Mouse (Mus musculus): ENCODE measurements around the gene Mapk8ip1. TPM values are rescaled to one million over a fixed set of nuclear protein-coding genes. Genes with fewer than 3 reads are reported as not detected.

The Mapk8ip1 gene
- polyA plus RNA-seq, 1 experiment from 2014 or later, result 34.9 TPM

DNA sequence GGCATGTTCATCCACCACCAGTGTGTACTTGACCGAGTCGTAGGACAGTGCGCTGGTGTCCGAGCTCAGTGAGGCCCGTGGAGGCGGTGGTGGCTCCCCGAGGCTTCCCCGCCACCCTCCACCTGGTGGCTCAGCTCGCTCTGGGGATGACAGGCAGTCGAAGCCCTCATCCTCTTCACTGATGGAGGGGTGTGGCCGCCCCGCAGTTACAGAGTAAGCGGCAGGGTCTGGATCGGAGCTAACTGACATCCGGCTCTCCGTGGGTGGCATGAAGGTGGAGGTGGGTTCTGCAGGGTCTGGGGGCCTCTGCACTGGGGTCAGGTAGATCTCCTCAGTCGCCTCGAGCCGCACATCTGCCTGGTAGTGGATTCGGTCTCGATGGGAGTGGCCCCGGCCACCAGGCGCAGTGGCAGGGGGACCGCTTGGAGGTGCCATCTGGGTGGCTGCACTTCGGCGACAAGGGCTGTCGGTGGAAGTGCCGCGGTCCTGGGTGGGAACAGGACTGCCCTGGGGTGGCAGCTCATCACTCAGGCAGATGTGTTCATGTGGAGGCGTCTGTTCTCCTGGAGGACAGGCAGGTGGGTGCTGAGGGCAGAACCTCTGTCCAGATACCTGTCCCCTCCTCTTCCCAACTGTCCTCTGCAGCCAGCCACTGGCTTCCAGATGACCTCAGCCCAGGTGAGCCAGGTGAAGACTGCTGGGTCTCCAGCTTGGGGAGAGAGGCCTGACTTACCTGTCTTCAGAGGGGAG lies 14.1 kb downstream of the Mapk8ip1 start:
- WGBS, result 89% methylated on average over 30 of the region's 30 CpGs
- no peak for ATAC-seq (replicated peaks; ENCODE audit: low FRiP score)

DNA sequence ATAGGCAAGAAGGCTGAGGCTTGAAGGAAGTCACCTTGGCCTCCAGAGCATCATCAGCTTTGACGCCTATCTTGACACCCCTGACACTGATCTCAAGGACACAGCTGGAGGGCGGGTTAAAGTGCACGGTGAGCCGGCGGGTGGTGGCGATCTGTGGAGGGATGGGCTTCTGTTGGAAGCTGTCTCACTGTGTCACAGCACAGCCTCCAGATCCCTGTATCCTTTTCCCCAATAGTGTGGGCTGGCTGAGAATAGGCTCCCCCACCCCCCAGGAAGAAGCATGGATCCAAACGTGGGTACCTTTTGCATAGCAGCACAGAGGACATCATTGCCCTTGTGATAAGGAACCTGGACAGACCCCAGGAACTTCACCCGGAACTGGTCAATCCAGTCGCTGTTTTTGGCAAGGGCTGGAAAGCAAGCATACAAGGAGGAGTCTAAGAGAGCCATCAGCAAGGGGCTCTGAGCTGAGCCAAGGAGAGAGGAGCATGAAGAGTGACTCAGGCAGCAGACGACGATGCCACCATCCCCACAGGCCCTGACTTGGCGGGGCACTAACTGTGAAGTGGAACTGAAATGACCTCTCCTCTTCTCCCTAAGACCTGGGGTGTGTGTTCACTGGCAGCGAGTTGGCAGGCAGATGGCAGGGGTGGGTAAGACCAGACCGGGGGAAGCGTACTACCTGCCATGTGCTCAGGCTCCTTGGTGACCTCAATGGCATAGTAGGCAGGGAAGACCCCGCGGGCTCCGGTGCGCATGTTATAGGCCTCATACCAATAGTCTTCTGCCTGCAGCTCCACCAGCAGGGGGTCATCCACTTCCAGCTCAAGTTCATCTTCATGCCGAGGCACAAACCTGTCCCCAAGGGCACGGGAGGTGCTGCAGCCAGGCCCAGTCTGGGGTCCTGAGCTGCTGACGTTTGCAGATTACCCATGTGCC lies 15.7 kb downstream of the Mapk8ip1 start:
- Histone ChIP-seq H3K4me1 (peaks cover 24% of the 10 kb centered on the region), H3K9ac (no peak overlapping the region), H3K4me3 (replicated peaks) (no peak overlapping the region), H3K9me3 (replicated peaks) (no peaks in the 10 kb centered on the region), H3K36me3 (peaks cover 69% of the 10 kb centered on the region), H3K27me3 (no peaks in the 10 kb centered on the region), H3K4me2 (no peak overlapping the region), H3K27ac (no peak overlapping the region)
- WGBS, result 82% methylated on average over 22 of the region's 22 CpGs
- ATAC-seq (replicated peaks; ENCODE audit: low FRiP score), result no peak

More for the DNA sequence above, 14.1 kb downstream of the Mapk8ip1 start:
- Histone ChIP-seq H3K9me3 (replicated peaks) (no peaks in the 10 kb centered on the region), H3K27ac (no peak overlapping the region), H3K4me3 (replicated peaks) (no peak overlapping the region), H3K4me1 (peaks cover 40% of the 10 kb centered on the region), H3K36me3 (peaks cover 55% of the 10 kb centered on the region), H3K27me3 (no peaks in the 10 kb centered on the region), H3K9ac (no peak overlapping the region), H3K4me2 (no peak overlapping the region)

DNA sequence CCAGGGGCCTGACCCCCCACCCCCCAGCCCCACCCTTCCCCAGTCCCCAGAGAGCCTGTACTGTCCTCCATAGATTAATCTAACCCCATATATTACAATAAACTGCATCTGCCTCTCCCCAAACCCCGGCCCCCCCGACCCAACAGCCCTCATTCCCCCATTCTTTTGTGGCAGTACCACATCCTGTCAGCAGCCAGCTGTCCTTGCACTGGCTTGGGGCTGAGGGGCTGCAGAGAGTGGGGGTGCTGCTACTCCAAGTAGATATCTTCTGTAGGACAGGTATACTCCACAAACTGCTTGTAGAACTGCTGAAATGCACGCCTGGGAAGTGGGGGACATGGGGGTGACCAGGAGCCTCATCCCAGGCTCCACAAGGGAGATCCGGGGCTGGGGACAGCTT lies 17.0 kb downstream of the Mapk8ip1 start:
- 85% methylated on average over 4 of the region's 4 CpGs for WGBS

GRCm38 (mm10) chr2:92382759-92383158 lies 18.3 kb downstream of the Mapk8ip1 start:
- H3K4me3 ChIP-seq (replicated peaks), result no peak overlapping the region
- no peaks in the 10 kb centered on the region for H3K9me3 ChIP-seq (replicated peaks)
- WGBS, result 91% methylated on average over 4 of the region's 4 CpGs
- H3K27me3 ChIP-seq, result no peaks in the 10 kb centered on the region
- H3K36me3 ChIP-seq, result peaks cover 95% of the 10 kb centered on the region
- ATAC-seq (replicated peaks; ENCODE audit: low FRiP score), result no peak
- H3K4me2 ChIP-seq, result no peak overlapping the region
- H3K4me1 ChIP-seq, result peaks cover 3% of the 10 kb centered on the region; the same call in 1 of the 2 replicates
- H3K27ac ChIP-seq, result no peak overlapping the region
- no peak overlapping the region for H3K9ac ChIP-seq

More for the DNA sequence above, 17.0 kb downstream of the Mapk8ip1 start:
- H3K27ac ChIP-seq, result no peak overlapping the region
- no peak for ATAC-seq (replicated peaks; ENCODE audit: low FRiP score)
- H3K36me3 ChIP-seq, result peaks cover 82% of the 10 kb centered on the region
- H3K4me3 ChIP-seq (replicated peaks), result no peak overlapping the region
- no peaks in the 10 kb centered on the region for H3K27me3 ChIP-seq
- no peak overlapping the region for H3K4me2 ChIP-seq
- no peaks in the 10 kb centered on the region for H3K9me3 ChIP-seq (replicated peaks)
- H3K9ac ChIP-seq, result no peak overlapping the region
- H3K4me1 ChIP-seq, result peaks cover 14% of the 10 kb centered on the region

DNA sequence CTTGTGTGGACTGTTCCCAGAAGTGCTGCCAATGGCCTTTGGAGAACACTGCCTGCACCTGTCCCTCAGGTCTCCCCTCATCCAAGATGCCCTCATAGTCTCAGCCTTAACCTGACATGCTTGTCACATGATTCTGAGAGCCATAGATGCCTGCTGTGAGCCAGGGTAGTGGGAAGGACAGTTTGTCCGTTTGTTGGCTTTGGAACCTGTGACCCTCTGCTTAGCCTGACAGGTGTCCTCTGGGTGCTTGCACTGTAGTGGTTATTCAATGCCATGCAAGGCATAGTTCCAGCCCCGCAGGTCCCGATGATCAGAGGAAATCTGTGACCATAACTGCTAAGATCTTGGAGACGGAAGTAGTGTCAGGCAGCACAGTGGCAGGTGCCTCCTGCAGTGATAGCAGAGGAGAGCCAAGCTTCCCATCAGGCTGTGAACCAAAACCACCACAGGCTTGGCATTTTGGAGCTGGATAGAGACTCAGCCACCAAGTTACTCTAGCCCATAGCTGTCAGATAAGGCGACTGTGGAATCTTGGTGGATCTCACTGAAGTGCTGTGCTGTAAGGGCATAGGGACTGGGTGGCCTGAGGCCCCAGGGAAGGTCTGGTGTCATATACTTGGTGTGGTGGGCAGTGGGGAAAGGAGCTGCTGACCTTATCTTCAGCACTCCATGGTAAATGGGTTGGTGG lies 19.0 kb downstream of the Mapk8ip1 start, which contains the start of gene 1700029I15Rik:
TSS of gene 1700029I15Rik (plus strand) at position 638 of the 688 bp plus-strand sequence.
- Histone ChIP-seq H3K27me3 (no peaks in the 10 kb centered on the region), H3K36me3 (peaks cover 98% of the 10 kb centered on the region), H3K9ac (no peak within 1 kb of the TSS), H3K9me3 (replicated peaks) (no peaks in the 10 kb centered on the region), H3K27ac (no peak within 1 kb of the TSS), H3K4me3 (replicated peaks) (no peak within 1 kb of the TSS), H3K4me2 (no peak within 1 kb of the TSS), H3K4me1 (no peaks in the 10 kb centered on the region)
- ATAC-seq (replicated peaks; ENCODE audit: low FRiP score), result no peak
- 87% methylated on average over 5 of the region's 5 CpGs for WGBS

DNA sequence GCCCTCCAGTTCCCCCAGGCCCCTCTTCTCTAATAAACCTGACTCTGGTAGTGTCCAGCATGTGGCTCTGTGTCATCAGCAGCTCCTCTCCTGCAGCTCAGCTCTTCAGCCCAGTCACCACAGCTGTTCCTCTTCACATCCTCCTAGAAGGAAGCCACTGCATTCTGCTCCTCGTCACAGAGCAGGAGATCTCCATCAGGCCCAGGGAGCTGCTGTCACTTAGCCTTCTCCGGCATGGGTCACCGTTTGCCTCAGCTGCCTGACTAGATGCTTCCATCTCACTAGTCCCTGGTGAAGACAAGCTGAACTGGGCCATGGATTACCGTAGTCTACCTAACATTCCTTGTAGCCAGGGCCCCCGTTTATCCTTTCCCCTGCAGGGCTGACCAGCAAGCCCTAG lies 19.9 kb downstream of the Mapk8ip1 start:
- Histone ChIP-seq H3K4me1 (peaks cover 5% of the 10 kb centered on the region), H3K4me2 (no peak overlapping the region), H3K27me3 (no peaks in the 10 kb centered on the region), H3K27ac (no peak overlapping the region), H3K4me3 (replicated peaks) (no peak overlapping the region), H3K36me3 (peaks cover 90% of the 10 kb centered on the region), H3K9ac (no peak overlapping the region), H3K9me3 (replicated peaks) (no peaks in the 10 kb centered on the region)
- WGBS, result 76% methylated on average over 5 of the region's 5 CpGs
- no peak for ATAC-seq (replicated peaks; ENCODE audit: low FRiP score)

DNA sequence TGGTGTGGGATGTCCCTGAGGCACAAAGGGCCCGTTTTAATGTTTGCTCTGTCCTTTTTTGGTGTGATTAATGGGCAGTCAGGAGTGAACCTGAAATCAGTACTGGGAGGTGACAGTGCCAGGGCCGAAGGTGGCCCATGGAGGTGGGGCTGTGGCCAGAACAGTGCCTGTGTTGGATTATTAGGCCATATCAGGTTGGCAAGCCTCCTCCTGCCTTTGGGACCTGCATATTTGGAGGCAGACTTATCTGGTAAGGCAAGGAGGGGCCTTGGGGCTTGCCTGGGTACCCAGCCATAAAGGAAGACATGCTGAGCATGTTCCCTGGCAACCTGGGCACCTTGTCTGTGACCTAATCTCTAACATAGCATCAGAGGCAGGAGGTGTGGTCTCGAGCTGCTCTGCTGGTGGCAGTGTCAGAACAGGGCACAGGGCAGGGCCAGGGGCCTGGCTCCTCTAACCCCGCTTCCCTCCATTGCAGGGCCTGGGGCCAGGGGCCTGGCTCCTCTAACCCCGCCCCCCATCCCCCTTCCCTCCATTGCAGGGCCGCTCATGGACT lies 20.5 kb downstream of the Mapk8ip1 start:
- 60% methylated on average over 6 of the region's 6 CpGs for WGBS
- Histone ChIP-seq H3K9ac (no peak overlapping the region), H3K27me3 (no peaks in the 10 kb centered on the region), H3K4me3 (replicated peaks) (no peak overlapping the region), H3K27ac (no peak overlapping the region), H3K9me3 (replicated peaks) (no peaks in the 10 kb centered on the region), H3K36me3 (peaks cover 84% of the 10 kb centered on the region), H3K4me2 (no peak overlapping the region), H3K4me1 (peaks cover 11% of the 10 kb centered on the region)
- no peak for ATAC-seq (replicated peaks; ENCODE audit: low FRiP score)

- Histone ChIP-seq H3K27ac (no peak overlapping the region), H3K36me3 (peaks cover 78% of the 10 kb centered on the region), H3K4me2 (no peak overlapping the region), H3K4me3 (replicated peaks) (no peak overlapping the region), H3K27me3 (no peaks in the 10 kb centered on the region), H3K4me1 (peaks cover 12% of the 10 kb centered on the region), H3K9ac (no peak overlapping the region), H3K9me3 (replicated peaks) (no peaks in the 10 kb centered on the region)
- 81% methylated on average over 17 of the region's 17 CpGs for WGBS
- ATAC-seq (replicated peaks; ENCODE audit: low FRiP score), result no peak
These were observed 21.1 kb downstream of the Mapk8ip1 start for GRCm38 (mm10) chr2:92379783-92380494.

GRCm38 (mm10) chr2:92377320-92377719 lies 23.7 kb downstream of the Mapk8ip1 start:
- H3K4me2 ChIP-seq, result no peak overlapping the region
- H3K4me3 ChIP-seq (replicated peaks), result no peak overlapping the region
- no peak for ATAC-seq (replicated peaks; ENCODE audit: low FRiP score)
- WGBS, result 96% methylated on average over 7 of the region's 7 CpGs
- H3K27ac ChIP-seq, result no peak overlapping the region
- H3K9me3 ChIP-seq (replicated peaks), result no peaks in the 10 kb centered on the region
- peaks cover 52% of the 10 kb centered on the region for H3K36me3 ChIP-seq
- no peak overlapping the region for H3K9ac ChIP-seq
- peaks cover 4% of the 10 kb centered on the region; the same call in 1 of the 2 replicates for H3K27me3 ChIP-seq
- H3K4me1 ChIP-seq, result peaks cover 36% of the 10 kb centered on the region

GRCm38 (mm10) chr2:92376300-92376699 lies 24.8 kb downstream of the Mapk8ip1 start:
- Histone ChIP-seq H3K4me3 (replicated peaks) (peak overlapping the region; percentile 60), H3K9ac (peak overlapping the region; percentile 74; the same call in 1 of the 2 replicates), H3K36me3 (peaks cover 42% of the 10 kb centered on the region), H3K9me3 (replicated peaks) (no peaks in the 10 kb centered on the region), H3K4me2 (peak overlapping the region; percentile 83), H3K27me3 (peaks cover 10% of the 10 kb centered on the region), H3K4me1 (peaks cover 46% of the 10 kb centered on the region), H3K27ac (no peak overlapping the region)
- 89% methylated on average over 6 of the region's 6 CpGs for WGBS
- ATAC-seq (replicated peaks; ENCODE audit: low FRiP score), result no peak

- Histone ChIP-seq H3K4me1 (peaks cover 51% of the 10 kb centered on the region), H3K27me3 (peaks cover 16% of the 10 kb centered on the region), H3K9ac (peak overlapping the region; percentile 74), H3K4me2 (peak overlapping the region; percentile 83), H3K27ac (peak overlapping the region; percentile 97), H3K9me3 (replicated peaks) (no peaks in the 10 kb centered on the region), H3K4me3 (replicated peaks) (peak overlapping the region; percentile 60), H3K36me3 (peaks cover 38% of the 10 kb centered on the region)
- ATAC-seq (replicated peaks; ENCODE audit: low FRiP score), result no peak
- WGBS, result 10% methylated on average over 10 of the region's 10 CpGs
These were observed 25.3 kb downstream of the Mapk8ip1 start for GRCm38 (mm10) chr2:92375788-92376187.
